17 mouse cellular contexts compared by ENCODE assay signal in the genomic region with DNA sequence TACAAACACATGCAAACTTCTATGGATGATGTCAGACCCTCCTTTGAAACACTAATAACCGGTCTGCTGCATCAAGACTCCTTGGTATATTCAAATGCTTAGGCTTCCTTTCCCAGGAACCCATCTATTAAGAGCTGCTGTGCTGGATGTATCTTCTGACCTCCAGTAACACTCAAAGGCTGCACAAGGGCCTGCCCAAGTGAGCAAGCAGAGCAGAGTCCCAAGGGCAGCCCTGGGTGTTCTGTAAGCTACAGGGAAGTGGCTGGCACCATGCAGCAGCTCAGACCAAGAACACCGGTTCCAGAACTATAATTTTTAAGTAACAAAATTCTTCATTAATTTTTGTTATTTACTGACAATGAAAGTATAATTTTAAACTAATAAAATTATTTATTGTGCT.
DNase-seq lines count a peak whose midpoint lies in the region; ATAC-seq lines count a peak whose summit lies in the region.
"Had no signal": no experiment of that assay in that cellular context is flagged by ENCODE, and none has a peak within 500 bp of the region (broad histone marks: within the 10 kb centered on the region; RNA-seq: fewer than 3 reads in every experiment).

No protein-coding gene starts in this region.

- 96% methylated on average over 2 of the region's 2 CpGs for WGBS in intestine, embryonic 15.5 days

- peak; percentile 68; the same call in 1 of the 2 replicates for ATAC-seq in intestine, embryonic 15.5 days
- ATAC-seq in cerebellum, adult (ENCODE audit: insufficient number of reproducible peaks, low FRiP score, low TSS enrichment) = no peak
- ATAC-seq: forebrain, embryonic 13.5 days; forebrain, postnatal 0 days had no signal

- no peaks in the 10 kb centered on the region for H3K27me3 ChIP-seq in intestine, embryonic 15.5 days (replicated peaks)
- H3K27me3 ChIP-seq: embryonic facial prominence, embryonic 13.5 days; forebrain, embryonic 13.5 days; heart, embryonic 12.5 days had no signal

- DNase-seq in brain, adult 2 months (ENCODE audit: low read depth, low spot score) = peak; percentile 42
- peak; percentile 66 for DNase-seq in kidney, adult 9 months
- peak; percentile 52 to 64 for DNase-seq in kidney, postnatal 36 days
- no peak for DNase-seq in gastrocnemius, adult 8-10 months (ENCODE audit: low spot score in 2 of 2)
- DNase-seq: adrenal gland, adult 8-10 months; adrenal gland, postnatal 36 days; cerebellum, postnatal 25 days; forebrain, postnatal 0 days; gastrocnemius, postnatal 25 days had no signal

- no peak overlapping the region for H3K4me3 ChIP-seq in intestine, embryonic 15.5 days (replicated peaks)
- H3K4me3 ChIP-seq: embryonic facial prominence, embryonic 13.5 days; forebrain, embryonic 13.5 days; heart, embryonic 12.5 days; hindbrain, embryonic 10.5 days had no signal

- H3K27ac ChIP-seq in intestine, embryonic 15.5 days = no peak overlapping the region
- H3K27ac ChIP-seq: embryonic facial prominence, embryonic 13.5 days; forebrain, embryonic 13.5 days; hindbrain, embryonic 10.5 days; hindbrain, embryonic 14.5 days had no signal

- no peaks in the 10 kb centered on the region for H3K4me1 ChIP-seq in intestine, embryonic 15.5 days (replicated peaks)
- H3K4me1 ChIP-seq: hindbrain, embryonic 10.5 days had no signal

- H3K36me3 ChIP-seq in intestine, embryonic 15.5 days = no peaks in the 10 kb centered on the region
- H3K36me3 ChIP-seq: embryonic facial prominence, embryonic 13.5 days; G1E; heart, embryonic 12.5 days; hindbrain, embryonic 10.5 days had no signal

- no peaks in the 10 kb centered on the region for H3K9me3 ChIP-seq in intestine, embryonic 15.5 days
- H3K9me3 ChIP-seq: embryonic facial prominence, embryonic 13.5 days; forebrain, embryonic 13.5 days; G1E; heart, embryonic 12.5 days; hindbrain, embryonic 10.5 days had no signal

- H3K4me2 ChIP-seq in intestine, embryonic 15.5 days (replicated peaks) = no peak overlapping the region
- H3K4me2 ChIP-seq: embryonic facial prominence, embryonic 13.5 days; forebrain, embryonic 13.5 days; heart, embryonic 12.5 days; hindbrain, embryonic 14.5 days had no signal

- no peak overlapping the region for H3K9ac ChIP-seq in intestine, embryonic 15.5 days
- H3K9ac ChIP-seq: embryonic facial prominence, embryonic 13.5 days; forebrain, embryonic 13.5 days; forebrain, postnatal 0 days; heart, embryonic 12.5 days; hindbrain, embryonic 14.5 days had no signal

Comparison
In these comparisons a context has a peak if more than half of its experiments do, and no peak if none do; other contexts are left out.
1. DNase-seq: peak in brain, adult 2 months (single experiment), kidney, adult 9 months (single experiment) and kidney, postnatal 36 days (2 of 2); none in gastrocnemius, adult 8-10 months (0 of 2).